7 mouse cellular contexts compared by ENCODE assay signal in genomic region chr5:73490596-73491073, GRCm38 (mm10). TPM values are rescaled to one million over a fixed set of nuclear protein-coding genes. Genes with fewer than 3 reads are reported as not detected.
A peak's percentile ranks its signal among the peaks of the same experiment; 100 is the strongest.
DNase-seq lines count a peak whose midpoint lies in the region; ATAC-seq lines count a peak whose summit lies in the region.

No protein-coding gene starts in this region.

- peak overlapping the region; percentile 88 for H3K27ac ChIP-seq in intestine, embryonic 16.5 days (ENCODE audit: low read length)
- H3K27ac ChIP-seq in midbrain, embryonic 11.5 days (ENCODE audit: low read depth, low read length): peak overlapping the region; percentile 94

- WGBS in intestine, embryonic 16.5 days: under 1% methylated on average over 37 of the region's 37 CpGs
- WGBS in midbrain, embryonic 11.5 days: under 1% methylated on average over 37 of the region's 37 CpGs

- peak overlapping the region; percentile 72 for H3K9ac ChIP-seq in intestine, embryonic 16.5 days (ENCODE audit: low read depth, low read length)
- peak overlapping the region; percentile 84 for H3K9ac ChIP-seq in midbrain, embryonic 11.5 days (ENCODE audit: low read length)

- H3K27me3 ChIP-seq in intestine, embryonic 16.5 days (replicated peaks; ENCODE audit: control insufficient read depth, insufficient read depth, low read length): no peaks in the 10 kb centered on the region
- H3K27me3 ChIP-seq in midbrain, embryonic 11.5 days (ENCODE audit: control insufficient read depth, insufficient read depth, low read length): no peaks in the 10 kb centered on the region

- peak; percentile 100 for DNase-seq in adrenal gland, adult 8-10 months
- peak; percentile 99 for DNase-seq in embryo, embryonic 9.5 days (ENCODE audit: extremely low spot score)
- peak; percentile 97 to 100 for DNase-seq in gastrocnemius, postnatal 4 days (ENCODE audit: low spot score in 2 of 2)
- DNase-seq in left cerebral cortex, postnatal 36 days (ENCODE audit: low spot score in 2 of 2): peak; percentile 99 to 100
- DNase-seq in midbrain, embryonic 11.5 days (ENCODE audit: low spot score, missing footprints): peak; percentile 99
- peak; percentile 98 for DNase-seq in skeletal muscle tissue, adult 2 months (ENCODE audit: low read depth, low spot score)

- no peaks in the 10 kb centered on the region for H3K9me3 ChIP-seq in intestine, embryonic 16.5 days (ENCODE audit: control insufficient read depth, low read length)
- no peaks in the 10 kb centered on the region for H3K9me3 ChIP-seq in midbrain, embryonic 11.5 days (ENCODE audit: control insufficient read depth, low read length)

- peak; percentile 97 for ATAC-seq in intestine, embryonic 16.5 days
- ATAC-seq in midbrain, embryonic 11.5 days (ENCODE audit: low FRiP score): peak; percentile 96

- intact Hi-C loops in left cerebral cortex, postnatal 36 days (cut with DNase I): loop anchor here (5.0 kb wide), 1 partner anchor 142 kb away; the partner anchor contains the start of gene Lrrc66

- H3K36me3 ChIP-seq in intestine, embryonic 16.5 days (ENCODE audit: control insufficient read depth, insufficient read depth, low read length): no peaks in the 10 kb centered on the region
- H3K36me3 ChIP-seq in midbrain, embryonic 11.5 days (ENCODE audit: control insufficient read depth, insufficient read depth, low read length): no peaks in the 10 kb centered on the region

- peak overlapping the region; percentile 86 for H3K4me3 ChIP-seq in intestine, embryonic 16.5 days (ENCODE audit: low read length)
- peak overlapping the region; percentile 77 for H3K4me3 ChIP-seq in midbrain, embryonic 11.5 days (ENCODE audit: low read depth, low read length)

- peaks cover 7% of the 10 kb centered on the region for H3K4me1 ChIP-seq in intestine, embryonic 16.5 days (ENCODE audit: control insufficient read depth, insufficient read depth, low read length)
- peaks cover 7% of the 10 kb centered on the region; the same call in 1 of the 2 replicates for H3K4me1 ChIP-seq in midbrain, embryonic 11.5 days (ENCODE audit: control insufficient read depth, insufficient read depth, low read length)

- peak overlapping the region; percentile 94 for H3K4me2 ChIP-seq in intestine, embryonic 16.5 days (ENCODE audit: low read depth, low read length)
- H3K4me2 ChIP-seq in midbrain, embryonic 11.5 days: peak overlapping the region; percentile 90

RNA-seq across cellular contexts. Expression of gene Dcun1d4, which starts 9.8 kb away (rescaled TPM):
- total RNA-seq in adrenal gland, adult 8-10 months (2022): 10 to 100 TPM; 35.7 to 57.0 (median 46.4) TPM
- 10 to 100 TPM; 13.2 to 17.5 TPM for total RNA-seq in gastrocnemius, postnatal 4 days (2021)
- polyA plus RNA-seq in intestine, embryonic 16.5 days (2015; fragmentation: Nextera tagmentation; extraction: Ambion mirVana): 14.8 and 14.9 TPM in 2 replicates
- total RNA-seq in left cerebral cortex, postnatal 36 days (2021): 100 to 1,000 TPM; 120 to 135 TPM
- polyA plus RNA-seq in midbrain, embryonic 11.5 days (2014; fragmentation: Nextera tagmentation; extraction: Ambion mirVana): 69.6 and 83.0 TPM in 2 replicates

Comparison
In these comparisons a context has a peak if more than half of its experiments do, and no peak if none do; other contexts are left out.
1. Peak in every context shown above with its lines: DNase-seq, ATAC-seq, H3K4me3 ChIP-seq and H3K27ac ChIP-seq.